Mouse (Mus musculus) kidney, embryonic 16.5 days (tissue): ENCODE results near the gene Trpv1. TPM values are rescaled to one million over a fixed set of nuclear protein-coding genes. Genes with fewer than 3 reads are reported as not detected.

ENCODE experiments used
- ATAC-seq: fragments of 200-750 bp; cut with Nextera tagmentation; 2 replicates; pipeline ENCODE4 v1.8.0; 2017; ENCODE audit warnings: moderate TSS enrichment; ENCODE audit not compliant: low FRiP score, low TSS enrichment
- H3K27ac ChIP-seq: fragments of 300-500 bp; sonication (generic); 2 replicates; pipeline ENCODE4 v1.5.1; 2014; ENCODE audit warnings: low read length
- H3K27me3 ChIP-seq: fragments of 300-500 bp; sonication (generic); 2 replicates; pipeline ENCODE4 v1.6.1; 2014; ENCODE audit warnings: low read length, control low read depth, mixed read lengths; ENCODE audit not compliant: insufficient read depth
- H3K36me3 ChIP-seq: fragments of 300-500 bp; sonication (generic); 2 replicates; pipeline ENCODE4 v1.6.1; 2014; ENCODE audit warnings: low read length, control low read depth, mixed read lengths; ENCODE audit not compliant: insufficient read depth
- H3K4me1 ChIP-seq: fragments of 300-500 bp; sonication (generic); 2 replicates; pipeline ENCODE4 v1.6.1; 2014; ENCODE audit warnings: low read length, control low read depth, mixed read lengths; ENCODE audit not compliant: insufficient read depth
- H3K4me2 ChIP-seq: fragments of 300-500 bp; sonication (generic); replicated peaks from 2 replicates; pipeline ENCODE4 v1.6.1; 2014; ENCODE audit warnings: low read depth, low read length
- H3K4me3 ChIP-seq: fragments of 300-500 bp; sonication (generic); 2 replicates; pipeline ENCODE4 v1.5.1; 2014; ENCODE audit warnings: mild to moderate bottlenecking, low read length
- H3K9ac ChIP-seq: fragments of 300-500 bp; sonication (generic); replicated peaks from 2 replicates; pipeline ENCODE4 v1.6.1; 2014; ENCODE audit warnings: low read length
- H3K9me3 ChIP-seq: fragments of 300-500 bp; sonication (generic); 2 replicates; pipeline ENCODE4 v1.6.1; 2016; ENCODE audit warnings: low read length, control low read depth
- WGBS: fragments of 180-500 bp; shearing (Covaris S2); extraction: QIAGEN DNeasy Blood & Tissue Kit; methylation state at CpG from one replicate; pipeline ENCODE4 v1.1.7; 2014; 5-methylcytosine and 5-hydroxymethylcytosine counted together
- polyA plus RNA-seq: library from polyadenylated mRNA; unstranded; fragments of >200 nt; fragmentation: Nextera tagmentation; extraction: Ambion mirVana; gene quantifications from 2 replicates; pipeline ENCODE4 v1.2.1, GENCODE M21; 2015

The Trpv1 gene
- polyA plus RNA-seq, 1 experiment from 2014 or later: not detected

- H3K9me3 ChIP-seq: no peaks in the 10 kb centered on the region
- no peak overlapping the region for H3K4me2 ChIP-seq
- H3K27me3 ChIP-seq: no peaks in the 10 kb centered on the region
- no peak overlapping the region for H3K4me3 ChIP-seq
- WGBS: 74% methylated on average over 2 of the region's 2 CpGs
- H3K27ac ChIP-seq: no peak overlapping the region
- no peak overlapping the region for H3K9ac ChIP-seq
- peaks cover 15% of the 10 kb centered on the region for H3K4me1 ChIP-seq
- ATAC-seq: no peak
- H3K36me3 ChIP-seq: no peaks in the 10 kb centered on the region
Observed at GRCm38 (mm10) chr11:73201021-73201420, 33.1 kb upstream of the Trpv1 start.

DNA sequence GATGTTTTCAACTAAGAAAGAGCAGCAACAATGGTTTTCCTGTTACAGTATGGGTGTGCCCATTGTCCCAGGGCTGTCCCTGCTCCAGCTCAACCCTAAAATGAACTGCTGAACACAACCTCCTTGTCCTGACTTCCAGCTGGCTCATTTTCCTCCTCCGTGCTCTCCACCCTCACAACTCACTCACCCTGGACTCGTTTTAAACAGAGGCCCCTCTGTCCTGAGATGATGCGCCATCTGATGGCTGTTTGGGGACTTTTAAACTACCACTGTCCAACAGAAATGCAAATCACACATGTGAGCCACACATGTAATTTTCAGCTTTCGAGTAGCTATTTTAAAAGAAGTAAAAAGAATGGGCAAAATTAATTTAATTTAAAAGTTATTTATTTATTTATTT is 32.5 kb upstream of the Trpv1 start:
- peaks cover 15% of the 10 kb centered on the region for H3K4me1 ChIP-seq
- no peak overlapping the region for H3K27ac ChIP-seq
- H3K9ac ChIP-seq: no peak overlapping the region
- ATAC-seq: no peak
- H3K4me3 ChIP-seq: no peak overlapping the region
- H3K36me3 ChIP-seq: no peaks in the 10 kb centered on the region
- H3K9me3 ChIP-seq: no peaks in the 10 kb centered on the region
- no peak overlapping the region for H3K4me2 ChIP-seq
- WGBS: 36% methylated on average over 4 of the region's 4 CpGs
- H3K27me3 ChIP-seq: no peaks in the 10 kb centered on the region

GRCm38 (mm10) chr11:73203895-73204294 is 30.2 kb upstream of the Trpv1 start:
- peaks cover 5% of the 10 kb centered on the region; the same call in 1 of the 2 replicates for H3K4me1 ChIP-seq
- H3K9me3 ChIP-seq: no peaks in the 10 kb centered on the region
- H3K9ac ChIP-seq: no peak overlapping the region
- no peak overlapping the region for H3K4me3 ChIP-seq
- no peaks in the 10 kb centered on the region for H3K27me3 ChIP-seq
- H3K27ac ChIP-seq: no peak overlapping the region
- no peaks in the 10 kb centered on the region for H3K36me3 ChIP-seq
- no peak overlapping the region for H3K4me2 ChIP-seq
- WGBS: 90% methylated on average over 8 of the region's 8 CpGs
- no peak for ATAC-seq

GRCm38 (mm10) chr11:73205194-73205593 is 28.9 kb upstream of the Trpv1 start:
- H3K4me3 ChIP-seq: no peak overlapping the region
- H3K9me3 ChIP-seq: no peaks in the 10 kb centered on the region
- H3K4me1 ChIP-seq: no peaks in the 10 kb centered on the region
- no peak for ATAC-seq
- no peak overlapping the region for H3K27ac ChIP-seq
- H3K4me2 ChIP-seq: no peak overlapping the region
- no peaks in the 10 kb centered on the region for H3K36me3 ChIP-seq
- WGBS: 21% methylated on average over 7 of the region's 7 CpGs
- no peak overlapping the region for H3K9ac ChIP-seq
- no peaks in the 10 kb centered on the region for H3K27me3 ChIP-seq

DNA sequence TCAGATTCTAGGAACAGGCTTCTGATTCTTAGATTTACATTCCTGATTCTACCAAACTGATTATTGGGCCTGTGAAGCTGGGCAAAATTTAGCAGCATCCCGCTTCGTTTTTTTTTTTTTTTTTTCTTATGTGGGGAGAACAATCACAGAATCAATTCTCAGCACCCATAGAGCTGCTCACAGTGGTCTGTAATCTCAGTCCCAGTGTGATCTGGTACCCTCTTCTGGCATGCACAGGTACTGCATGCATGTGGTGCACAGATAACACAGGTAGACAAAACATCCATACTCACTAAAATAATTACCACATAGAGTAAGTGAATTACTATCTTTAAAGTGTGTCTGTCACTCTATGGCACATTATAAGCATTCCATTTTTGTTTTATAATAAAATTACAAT is 26.5 kb upstream of the Trpv1 start:
- no peak for ATAC-seq
- Histone ChIP-seq H3K4me1 (no peaks in the 10 kb centered on the region), H3K27me3 (no peaks in the 10 kb centered on the region), H3K36me3 (no peaks in the 10 kb centered on the region), H3K9me3 (no peaks in the 10 kb centered on the region), H3K4me2 (no peak overlapping the region), H3K9ac (no peak overlapping the region), H3K4me3 (no peak overlapping the region), H3K27ac (no peak overlapping the region)
- WGBS: 96% methylated on average over 2 of the region's 2 CpGs

GRCm38 (mm10) chr11:73213956-73214355 is 20.1 kb upstream of the Trpv1 start:
- Histone ChIP-seq H3K4me1 (no peaks in the 10 kb centered on the region), H3K27ac (no peak overlapping the region), H3K9ac (no peak overlapping the region), H3K4me2 (no peak overlapping the region), H3K9me3 (no peaks in the 10 kb centered on the region), H3K27me3 (no peaks in the 10 kb centered on the region), H3K36me3 (no peaks in the 10 kb centered on the region), H3K4me3 (no peak overlapping the region)
- 69% methylated on average over 3 of the region's 3 CpGs for WGBS
- no peak for ATAC-seq

DNA sequence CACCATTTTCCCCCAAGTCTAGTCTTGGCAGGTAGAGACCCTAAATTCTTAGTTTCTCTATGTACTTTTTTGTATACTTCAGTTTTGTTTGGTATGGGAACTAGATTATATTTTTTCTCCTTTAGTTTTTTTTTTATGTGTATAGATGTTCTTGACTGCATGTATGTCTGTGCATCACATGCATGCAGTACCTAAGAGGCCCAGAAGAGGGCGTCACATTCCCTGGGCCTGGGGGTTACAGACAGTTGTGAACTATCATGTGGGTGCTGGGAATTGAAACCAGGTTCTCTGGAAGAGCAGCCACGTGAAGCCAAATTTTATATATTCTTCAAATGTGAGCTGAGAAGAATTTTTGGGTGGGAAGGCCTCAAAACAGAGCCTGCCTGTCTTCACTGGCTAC is 14.4 kb upstream of the Trpv1 start:
- Histone ChIP-seq H3K9me3 (no peaks in the 10 kb centered on the region), H3K27ac (no peak overlapping the region), H3K4me1 (no peaks in the 10 kb centered on the region), H3K9ac (no peak overlapping the region), H3K27me3 (no peaks in the 10 kb centered on the region), H3K36me3 (no peaks in the 10 kb centered on the region), H3K4me3 (no peak overlapping the region), H3K4me2 (no peak overlapping the region)
- WGBS: 53% methylated on average over 2 of the region's 2 CpGs
- ATAC-seq: no peak

GRCm38 (mm10) chr11:73220651-73221050 is 13.4 kb upstream of the Trpv1 start:
- no peak overlapping the region for H3K9ac ChIP-seq
- 94% methylated on average over 1 of the region's 1 CpGs for WGBS
- no peak overlapping the region for H3K27ac ChIP-seq
- no peaks in the 10 kb centered on the region for H3K36me3 ChIP-seq
- H3K4me3 ChIP-seq: no peak overlapping the region
- no peaks in the 10 kb centered on the region for H3K9me3 ChIP-seq
- no peaks in the 10 kb centered on the region for H3K4me1 ChIP-seq
- no peak overlapping the region for H3K4me2 ChIP-seq
- no peaks in the 10 kb centered on the region for H3K27me3 ChIP-seq
- no peak for ATAC-seq

DNA sequence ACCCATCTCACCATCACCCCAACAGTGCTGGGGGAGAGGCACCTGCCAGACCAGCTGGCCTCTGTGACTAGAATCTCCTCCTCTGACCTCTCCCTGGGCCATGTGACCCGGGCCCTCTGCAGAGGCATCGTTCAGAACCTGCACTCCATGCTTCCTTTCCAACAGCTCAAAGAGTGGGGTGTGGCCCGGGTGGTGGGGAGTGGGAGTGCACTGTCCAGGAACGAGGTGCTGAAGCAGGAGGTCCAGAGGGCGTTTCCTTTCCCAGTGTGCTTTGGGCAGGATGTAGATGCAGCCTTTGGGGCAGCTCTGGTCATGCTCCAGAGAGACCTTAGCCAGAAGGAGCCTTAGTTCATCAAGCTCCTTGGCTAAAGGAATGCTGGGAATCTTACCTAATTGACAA is 11.2 kb upstream of the Trpv1 start:
- H3K9me3 ChIP-seq: no peaks in the 10 kb centered on the region
- H3K36me3 ChIP-seq: no peaks in the 10 kb centered on the region
- no peak overlapping the region for H3K9ac ChIP-seq
- no peak overlapping the region for H3K4me3 ChIP-seq
- ATAC-seq: no peak
- H3K4me2 ChIP-seq: no peak overlapping the region
- 23% methylated on average over 5 of the region's 5 CpGs for WGBS
- H3K27me3 ChIP-seq: no peaks in the 10 kb centered on the region
- H3K4me1 ChIP-seq: no peaks in the 10 kb centered on the region
- no peak overlapping the region for H3K27ac ChIP-seq

- Histone ChIP-seq H3K4me2 (no peak overlapping the region), H3K9ac (no peak overlapping the region), H3K27me3 (no peaks in the 10 kb centered on the region), H3K9me3 (no peaks in the 10 kb centered on the region), H3K4me3 (no peak overlapping the region), H3K36me3 (no peaks in the 10 kb centered on the region), H3K27ac (no peak overlapping the region), H3K4me1 (no peaks in the 10 kb centered on the region)
- 74% methylated on average over 2 of the region's 2 CpGs for WGBS
- no peak for ATAC-seq
Observed at GRCm38 (mm10) chr11:73223966-73224365, 10.1 kb upstream of the Trpv1 start.

DNA sequence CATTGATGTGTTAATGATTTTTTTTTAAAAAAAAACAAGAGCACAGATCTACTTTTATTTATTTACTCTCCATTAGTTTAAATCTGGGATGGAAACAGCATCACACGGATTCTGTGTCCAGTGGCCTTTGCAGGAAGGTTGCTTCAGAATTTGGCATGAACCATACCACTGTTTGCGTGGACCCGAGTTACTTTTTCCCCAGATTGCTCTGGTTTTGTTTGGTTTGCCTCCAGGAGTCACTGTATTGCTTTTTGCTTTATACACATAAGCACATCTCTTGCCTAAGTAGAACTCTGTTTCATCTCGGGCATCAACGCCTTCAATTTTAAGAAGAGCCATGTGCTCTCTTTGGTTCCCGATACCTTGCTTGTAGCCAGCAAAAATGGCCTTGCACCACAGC is 8.2 kb upstream of the Trpv1 start:
- WGBS: 91% methylated on average over 6 of the region's 6 CpGs
- no peaks in the 10 kb centered on the region for H3K36me3 ChIP-seq

More for the DNA sequence above, 8.2 kb upstream of the Trpv1 start:
- ATAC-seq: no peak
- Histone ChIP-seq H3K4me2 (no peak overlapping the region), H3K27ac (no peak overlapping the region), H3K4me3 (no peak overlapping the region), H3K9ac (no peak overlapping the region), H3K9me3 (no peaks in the 10 kb centered on the region), H3K4me1 (no peaks in the 10 kb centered on the region), H3K27me3 (no peaks in the 10 kb centered on the region)
